Mouse (Mus musculus): ENCODE results near the gene Il6st. TPM values are rescaled to one million over a fixed set of nuclear protein-coding genes. Genes with fewer than 3 reads are reported as not detected.

Gene Il6st
- polyA plus RNA-seq, 1 experiment: 65.0 TPM

DNA sequence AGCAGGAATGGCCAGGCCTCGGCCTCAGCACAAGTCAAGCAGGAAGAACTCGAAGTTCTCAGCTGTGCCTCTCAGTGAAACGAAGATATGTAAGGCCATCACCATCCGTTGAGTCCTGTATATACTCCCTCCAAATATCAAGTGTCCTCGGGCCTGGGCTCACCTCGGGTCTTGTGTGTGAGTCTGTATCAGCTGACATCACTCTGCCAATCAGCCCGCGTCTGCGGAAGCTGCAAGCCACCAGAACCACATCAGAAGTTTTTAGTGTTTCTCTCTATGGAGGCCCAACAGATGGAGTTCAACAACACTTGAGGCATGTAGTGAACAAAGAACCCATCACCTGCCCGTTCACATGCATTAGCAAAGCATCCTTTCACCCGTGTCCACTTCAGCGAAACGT lies 43.8 kb downstream of the Il6st start:
- H3K36me3 ChIP-seq (ENCODE audit: control insufficient read depth, insufficient read depth, low read length, poor library complexity, severe bottlenecking): peaks cover 36% of the 10 kb centered on the region
- H3K9me3 ChIP-seq (replicated peaks; ENCODE audit: control insufficient read depth, insufficient read depth, low read length, poor library complexity, severe bottlenecking): no peaks in the 10 kb centered on the region
- H3K9ac ChIP-seq (ENCODE audit: low read depth, poor library complexity, severe bottlenecking): no peak overlapping the region
- TF ChIP-seq CTCF (IDR thresholded peaks at IDR 0.05; ENCODE audit: low read depth, low read length): no peak
- TF ChIP-seq POLR2A (IDR thresholded peaks at IDR 0.05; ENCODE audit: insufficient read depth, low read length): no peak
- TF ChIP-seq EP300 (IDR thresholded peaks at IDR 0.05; ENCODE audit: insufficient read depth, low read depth, low read length): no peak
- no peaks in the 10 kb centered on the region for H3K27me3 ChIP-seq (ENCODE audit: control insufficient read depth, insufficient read depth, low read length, poor library complexity, severe bottlenecking)
- H3K4me3 ChIP-seq (ENCODE audit: low read depth, low read length): no peak overlapping the region
- H3K4me1 ChIP-seq (ENCODE audit: control insufficient read depth, insufficient read depth, low read length): no peaks in the 10 kb centered on the region
- H3K27ac ChIP-seq (ENCODE audit: insufficient read depth, low read length): no peak overlapping the region

DNA sequence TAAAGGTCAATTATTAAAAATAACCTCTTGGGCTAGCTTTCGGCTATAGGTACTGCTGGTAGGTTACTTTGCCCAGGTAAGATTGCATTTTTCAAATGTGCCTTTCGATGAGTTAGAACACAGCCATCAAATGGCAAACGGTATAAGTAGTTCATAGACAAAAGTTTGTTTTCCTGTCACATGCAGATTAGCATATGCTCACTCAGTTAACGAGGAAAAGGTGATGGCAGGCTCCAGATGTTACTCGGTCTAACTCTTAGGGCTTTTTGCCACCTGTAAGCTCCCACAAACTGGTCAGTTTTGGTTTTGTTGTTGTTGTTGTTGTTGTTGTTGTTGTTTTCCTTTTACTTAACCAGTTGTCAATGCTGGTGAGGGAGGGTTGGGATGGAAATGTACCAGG lies 44.6 kb downstream of the Il6st start:
- no peaks in the 10 kb centered on the region for H3K27me3 ChIP-seq (ENCODE audit: control insufficient read depth, insufficient read depth, low read length, poor library complexity, severe bottlenecking)
- no peaks in the 10 kb centered on the region for H3K4me1 ChIP-seq (ENCODE audit: control insufficient read depth, insufficient read depth, low read length)
- TF ChIP-seq EP300 (IDR thresholded peaks at IDR 0.05; ENCODE audit: insufficient read depth, low read depth, low read length) (no peak), CTCF (IDR thresholded peaks at IDR 0.05; ENCODE audit: low read depth, low read length) (no peak), POLR2A (IDR thresholded peaks at IDR 0.05; ENCODE audit: insufficient read depth, low read length) (no peak)
- H3K9ac ChIP-seq (ENCODE audit: low read depth, poor library complexity, severe bottlenecking): no peak overlapping the region
- H3K27ac ChIP-seq (ENCODE audit: insufficient read depth, low read length): no peak overlapping the region
- H3K4me3 ChIP-seq (ENCODE audit: low read depth, low read length): no peak overlapping the region
- peaks cover 30% of the 10 kb centered on the region for H3K36me3 ChIP-seq (ENCODE audit: control insufficient read depth, insufficient read depth, low read length, poor library complexity, severe bottlenecking)
- no peaks in the 10 kb centered on the region for H3K9me3 ChIP-seq (replicated peaks; ENCODE audit: control insufficient read depth, insufficient read depth, low read length, poor library complexity, severe bottlenecking)

DNA sequence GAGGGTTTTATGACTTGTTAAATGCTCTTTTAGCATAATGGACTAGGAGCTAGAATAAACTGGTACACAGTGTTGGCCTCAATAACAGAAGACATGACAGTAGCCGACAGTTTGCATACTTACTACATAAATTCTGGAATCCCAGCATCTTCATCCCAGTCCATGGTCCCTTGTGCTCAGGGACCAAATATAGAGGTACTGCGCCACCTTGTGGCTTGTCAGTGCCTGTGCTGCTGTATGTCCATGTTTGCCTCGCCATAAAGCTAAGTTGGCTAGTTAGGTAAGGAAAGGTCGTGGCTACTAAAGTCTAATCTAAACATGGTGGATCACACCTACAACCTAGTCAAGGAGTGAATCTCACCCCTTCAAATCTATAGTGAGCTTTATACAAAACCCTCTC lies 45.6 kb downstream of the Il6st start:
- no peaks in the 10 kb centered on the region for H3K4me1 ChIP-seq (ENCODE audit: control insufficient read depth, insufficient read depth, low read length)
- no peak overlapping the region for H3K4me3 ChIP-seq (ENCODE audit: low read depth, low read length)
- no peaks in the 10 kb centered on the region for H3K9me3 ChIP-seq (replicated peaks; ENCODE audit: control insufficient read depth, insufficient read depth, low read length, poor library complexity, severe bottlenecking)
- no peaks in the 10 kb centered on the region for H3K27me3 ChIP-seq (ENCODE audit: control insufficient read depth, insufficient read depth, low read length, poor library complexity, severe bottlenecking)
- H3K27ac ChIP-seq (ENCODE audit: insufficient read depth, low read length): no peak overlapping the region
- H3K9ac ChIP-seq (ENCODE audit: low read depth, poor library complexity, severe bottlenecking): no peak overlapping the region
- H3K36me3 ChIP-seq (ENCODE audit: control insufficient read depth, insufficient read depth, low read length, poor library complexity, severe bottlenecking): peaks cover 21% of the 10 kb centered on the region
- TF ChIP-seq EP300 (IDR thresholded peaks at IDR 0.05; ENCODE audit: insufficient read depth, low read depth, low read length): no peak
- TF ChIP-seq CTCF (IDR thresholded peaks at IDR 0.05; ENCODE audit: low read depth, low read length): peak; percentile 94

DNA sequence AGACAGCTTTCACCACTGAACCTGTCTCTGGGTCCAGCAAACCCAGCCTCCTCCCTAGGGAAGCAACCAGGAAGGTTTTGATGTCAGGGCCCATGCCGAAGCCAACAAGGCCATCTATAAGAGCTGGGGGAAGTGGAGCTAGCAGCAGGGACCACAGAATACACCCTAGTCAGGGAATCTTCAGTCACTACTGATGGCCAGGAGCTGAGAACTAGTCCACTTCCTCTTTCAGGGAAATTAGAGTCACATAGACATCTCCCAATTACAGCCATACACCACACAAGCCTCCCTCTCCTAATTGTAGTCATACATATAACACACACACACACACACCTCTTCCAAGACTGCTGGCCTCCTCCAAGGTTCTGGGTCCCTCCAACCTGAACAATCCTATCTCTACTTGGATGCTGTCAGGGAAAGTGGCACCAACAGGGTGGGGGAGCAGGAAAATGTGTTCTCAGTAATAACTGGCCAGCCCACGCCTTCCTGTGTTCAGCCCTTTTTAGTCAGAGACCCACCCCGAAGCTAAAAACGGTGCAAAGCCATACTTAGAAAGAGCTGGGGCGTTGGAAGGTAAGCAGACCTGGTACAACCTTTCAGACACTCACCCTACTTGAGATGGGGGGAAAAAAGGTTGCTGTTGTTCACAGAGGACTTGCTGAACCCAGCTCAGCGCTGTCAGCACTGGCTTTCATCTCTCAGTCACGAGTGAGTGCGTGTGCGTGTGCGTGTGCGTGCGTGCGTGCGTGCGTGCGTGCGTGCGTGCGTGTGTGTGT lies 46.8 kb downstream of the Il6st start:
- TF ChIP-seq EP300 (IDR thresholded peaks at IDR 0.05; ENCODE audit: insufficient read depth, low read depth, low read length) (no peak), CTCF (IDR thresholded peaks at IDR 0.05; ENCODE audit: low read depth, low read length) (no peak), POLR2A (IDR thresholded peaks at IDR 0.05; ENCODE audit: insufficient read depth, low read length) (no peak)
- Histone ChIP-seq H3K27me3 (ENCODE audit: control insufficient read depth, insufficient read depth, low read length, poor library complexity, severe bottlenecking) (no peaks in the 10 kb centered on the region), H3K9me3 (replicated peaks; ENCODE audit: control insufficient read depth, insufficient read depth, low read length, poor library complexity, severe bottlenecking) (no peaks in the 10 kb centered on the region), H3K4me1 (ENCODE audit: control insufficient read depth, insufficient read depth, low read length) (no peaks in the 10 kb centered on the region), H3K9ac (ENCODE audit: low read depth, poor library complexity, severe bottlenecking) (no peak overlapping the region), H3K4me3 (ENCODE audit: low read depth, low read length) (no peak overlapping the region), H3K36me3 (ENCODE audit: control insufficient read depth, insufficient read depth, low read length, poor library complexity, severe bottlenecking) (peaks cover 10% of the 10 kb centered on the region), H3K27ac (ENCODE audit: insufficient read depth, low read length) (no peak overlapping the region)

DNA sequence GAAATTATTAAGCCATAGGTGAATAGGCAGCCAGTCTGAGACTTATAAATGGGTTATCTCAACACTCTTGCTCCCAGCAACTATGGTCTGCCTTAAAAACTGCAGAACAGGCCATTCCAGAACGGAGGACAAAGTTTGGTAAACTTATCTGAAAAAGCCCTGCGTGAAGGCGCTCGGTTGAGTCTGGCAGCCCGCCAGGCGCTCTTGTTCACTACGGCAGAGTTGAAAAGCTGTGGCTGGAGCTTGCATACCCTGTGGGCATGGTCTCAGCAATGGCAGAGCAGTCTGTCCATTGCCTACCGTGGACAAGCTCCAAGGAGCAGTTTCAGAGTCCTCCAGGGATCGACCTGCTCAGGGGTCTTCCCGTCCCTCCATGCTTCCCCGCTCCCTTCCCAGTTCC lies 47.4 kb downstream of the Il6st start:
- H3K4me1 ChIP-seq (ENCODE audit: control insufficient read depth, insufficient read depth, low read length): no peaks in the 10 kb centered on the region
- no peak overlapping the region for H3K4me3 ChIP-seq (ENCODE audit: low read depth, low read length)
- no peak overlapping the region for H3K9ac ChIP-seq (ENCODE audit: low read depth, poor library complexity, severe bottlenecking)
- H3K27me3 ChIP-seq (ENCODE audit: control insufficient read depth, insufficient read depth, low read length, poor library complexity, severe bottlenecking): no peaks in the 10 kb centered on the region
- no peaks in the 10 kb centered on the region for H3K9me3 ChIP-seq (replicated peaks; ENCODE audit: control insufficient read depth, insufficient read depth, low read length, poor library complexity, severe bottlenecking)
- TF ChIP-seq POLR2A (IDR thresholded peaks at IDR 0.05; ENCODE audit: insufficient read depth, low read length) (no peak), CTCF (IDR thresholded peaks at IDR 0.05; ENCODE audit: low read depth, low read length) (no peak), EP300 (IDR thresholded peaks at IDR 0.05; ENCODE audit: insufficient read depth, low read depth, low read length) (no peak)
- H3K27ac ChIP-seq (ENCODE audit: insufficient read depth, low read length): no peak overlapping the region
- peaks cover 8% of the 10 kb centered on the region for H3K36me3 ChIP-seq (ENCODE audit: control insufficient read depth, insufficient read depth, low read length, poor library complexity, severe bottlenecking)

DNA sequence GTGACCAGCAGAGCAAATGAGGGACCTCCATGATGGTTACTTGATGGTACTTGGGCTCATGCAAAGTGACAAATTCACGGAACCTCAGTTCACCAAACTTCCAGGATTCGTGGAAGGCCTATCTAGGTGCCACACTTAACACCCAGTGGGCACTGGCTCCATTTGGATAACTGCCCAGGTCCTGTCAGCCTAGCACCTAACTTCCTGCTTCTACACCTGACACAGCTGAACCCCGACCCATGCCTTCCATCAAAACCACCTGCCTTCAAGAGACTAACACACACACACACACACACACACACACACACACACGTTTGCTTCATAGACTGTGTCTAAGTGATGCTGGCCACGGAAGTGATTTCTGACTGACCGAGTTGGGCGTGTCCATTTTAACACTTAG lies 47.9 kb downstream of the Il6st start:
- no peak overlapping the region for H3K9ac ChIP-seq (ENCODE audit: low read depth, poor library complexity, severe bottlenecking)
- H3K36me3 ChIP-seq (ENCODE audit: control insufficient read depth, insufficient read depth, low read length, poor library complexity, severe bottlenecking): peaks cover 4% of the 10 kb centered on the region; the same call in 1 of the 2 replicates
- TF ChIP-seq EP300 (IDR thresholded peaks at IDR 0.05; ENCODE audit: insufficient read depth, low read depth, low read length): no peak
- TF ChIP-seq POLR2A (IDR thresholded peaks at IDR 0.05; ENCODE audit: insufficient read depth, low read length): no peak
- no peak for TF ChIP-seq CTCF (IDR thresholded peaks at IDR 0.05; ENCODE audit: low read depth, low read length)
- H3K9me3 ChIP-seq (replicated peaks; ENCODE audit: control insufficient read depth, insufficient read depth, low read length, poor library complexity, severe bottlenecking): no peaks in the 10 kb centered on the region
- H3K4me3 ChIP-seq (ENCODE audit: low read depth, low read length): no peak overlapping the region
- no peaks in the 10 kb centered on the region for H3K27me3 ChIP-seq (ENCODE audit: control insufficient read depth, insufficient read depth, low read length, poor library complexity, severe bottlenecking)
- no peaks in the 10 kb centered on the region for H3K4me1 ChIP-seq (ENCODE audit: control insufficient read depth, insufficient read depth, low read length)
- H3K27ac ChIP-seq (ENCODE audit: insufficient read depth, low read length): no peak overlapping the region
